Mouse (Mus musculus) erythroblast, embryonic 14.5 days (primary cell): ENCODE measurements around the gene Ccdc182. TPM values are rescaled to one million over a fixed set of nuclear protein-coding genes. Genes with fewer than 3 reads are reported as not detected.

Source experiments
- H3K27me3 ChIP-seq: 2 replicates; pipeline ENCODE4 v1.6.1; 2012; ENCODE audit warnings: inconsistent platforms; ENCODE audit not compliant: control insufficient read depth
- H3K36me3 ChIP-seq: 2 replicates; pipeline ENCODE4 v1.6.1; 2012; ENCODE audit warnings: mild to moderate bottlenecking, inconsistent platforms; ENCODE audit not compliant: control insufficient read depth
- H3K4me1 ChIP-seq: 2 replicates; pipeline ENCODE4 v1.6.1; 2012; ENCODE audit warnings: inconsistent platforms; ENCODE audit not compliant: control insufficient read depth
- H3K4me3 ChIP-seq: replicated peaks from 2 replicates; pipeline ENCODE3; 2012; ENCODE audit warnings: moderate library complexity, mild to moderate bottlenecking, inconsistent platforms
- H3K9me3 ChIP-seq: 2 replicates; pipeline ENCODE4 v1.6.1; 2012; ENCODE audit warnings: low read length, inconsistent platforms, mixed read lengths; ENCODE audit not compliant: control insufficient read depth
- GATA1 ChIP-seq: IDR thresholded peaks from 2 replicates; pipeline ENCODE4 v1.6.1; 2012; ENCODE audit warnings: low read length, inconsistent platforms, mixed read lengths
- TAL1 ChIP-seq: IDR thresholded peaks from 3 replicates; pipeline ENCODE4 v1.6.1; 2012; ENCODE audit warnings: low read length, inconsistent platforms, mixed read lengths
- polyA plus RNA-seq: library from polyadenylated mRNA; stranded (reverse); fragments of >175 nt; gene quantifications from 2 replicates; pipeline ENCODE4 v1.2.3, GENCODE M21; 2012

Gene Ccdc182
- polyA plus RNA-seq, 1 experiment, result not detected

DNA sequence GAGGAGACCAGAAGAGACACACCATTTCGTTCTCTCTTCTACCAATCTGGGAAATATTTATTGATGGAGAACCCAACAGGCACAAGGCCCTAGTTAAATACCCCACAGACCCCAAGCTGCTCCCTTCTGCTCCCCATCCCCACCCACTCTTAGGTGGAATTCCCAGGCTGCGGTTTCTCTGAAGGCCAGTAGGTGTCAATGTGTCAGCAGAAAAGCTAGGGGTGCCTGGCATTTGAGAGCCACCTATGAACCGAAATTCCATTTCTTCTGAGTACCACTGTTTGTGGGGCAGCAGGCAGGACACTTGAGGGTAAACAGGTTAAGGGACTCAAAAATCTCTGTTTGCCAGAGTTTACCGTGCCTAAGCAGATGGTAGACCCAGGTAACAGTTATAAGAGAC is 2.2 kb upstream of the Ccdc182 start:
- Histone ChIP-seq H3K27me3 (peaks cover 11% of the 10 kb centered on the region), H3K4me3 (no peak overlapping the region), H3K4me1 (no peaks in the 10 kb centered on the region), H3K36me3 (no peaks in the 10 kb centered on the region), H3K9me3 (no peaks in the 10 kb centered on the region)
- TF ChIP-seq GATA1, result no peak
- TF ChIP-seq TAL1, result no peak

DNA sequence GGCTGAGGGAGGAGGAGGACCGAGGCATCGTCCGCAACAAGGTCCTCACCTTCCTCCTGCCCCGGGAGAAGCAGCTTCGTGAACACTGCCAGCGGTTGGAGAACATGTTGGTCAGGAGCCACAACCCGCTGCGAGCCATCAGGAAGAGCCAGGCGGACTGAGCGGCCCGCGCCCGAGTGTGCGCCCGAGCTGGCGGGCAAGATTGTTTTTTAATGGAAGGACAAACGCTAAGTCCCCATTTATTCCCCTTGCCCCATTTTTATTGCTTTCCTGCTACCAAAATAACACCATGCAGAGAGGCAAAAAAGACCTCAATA is 494 bp downstream of the Ccdc182 start:
- Histone ChIP-seq H3K9me3 (no peaks in the 10 kb centered on the region), H3K4me1 (no peaks in the 10 kb centered on the region), H3K4me3 (no peak overlapping the region), H3K27me3 (peaks cover 11% of the 10 kb centered on the region), H3K36me3 (no peaks in the 10 kb centered on the region)
- TF ChIP-seq TAL1 (no peak), GATA1 (no peak)

DNA sequence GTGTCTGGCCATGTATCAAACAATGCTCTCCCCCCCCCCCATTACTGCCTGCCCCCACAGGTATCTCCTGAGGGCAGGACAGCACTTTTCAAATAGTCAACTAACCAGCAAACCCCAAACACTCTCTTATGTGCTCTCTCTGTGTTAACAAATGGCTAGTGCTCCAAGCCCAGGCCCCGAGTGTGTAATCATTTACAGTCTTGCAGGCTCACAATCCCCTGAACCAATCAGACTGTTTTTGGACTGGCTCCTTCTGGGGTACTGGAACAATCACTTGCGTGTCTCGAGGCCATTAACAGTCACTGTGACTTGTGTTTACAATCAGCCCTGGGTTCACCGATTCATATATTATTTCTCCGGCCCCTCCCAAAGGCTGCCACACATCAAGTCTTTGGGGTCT is 1.4 kb downstream of the Ccdc182 start:
- Histone ChIP-seq H3K9me3 (no peaks in the 10 kb centered on the region), H3K36me3 (no peaks in the 10 kb centered on the region), H3K27me3 (peaks cover 11% of the 10 kb centered on the region), H3K4me1 (no peaks in the 10 kb centered on the region), H3K4me3 (no peak overlapping the region)
- TF ChIP-seq GATA1 (no peak), TAL1 (no peak)

DNA sequence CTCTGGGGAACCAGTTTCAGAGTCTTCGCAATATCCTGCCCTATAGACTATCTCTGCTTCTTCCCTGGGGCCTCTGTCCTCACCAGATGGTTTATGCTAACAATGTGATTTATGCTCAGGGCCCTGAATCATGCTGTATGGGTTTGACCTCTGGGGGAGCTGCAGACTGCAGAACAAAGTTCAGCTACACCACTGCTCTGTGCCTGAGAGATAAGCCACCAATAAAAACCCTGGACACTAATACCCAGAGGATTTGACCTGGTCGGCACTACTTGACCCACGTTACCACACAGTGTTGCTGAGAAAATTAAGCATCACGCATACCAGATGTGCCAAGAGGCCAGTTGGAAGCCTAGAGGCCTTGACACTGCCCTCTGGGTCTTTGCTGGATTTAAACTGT is 3.7 kb downstream of the Ccdc182 start:
- Histone ChIP-seq H3K9me3 (no peaks in the 10 kb centered on the region), H3K4me1 (no peaks in the 10 kb centered on the region), H3K27me3 (peaks cover 11% of the 10 kb centered on the region), H3K4me3 (no peak overlapping the region), H3K36me3 (no peaks in the 10 kb centered on the region)
- TF ChIP-seq TAL1 (no peak), GATA1 (no peak)

DNA sequence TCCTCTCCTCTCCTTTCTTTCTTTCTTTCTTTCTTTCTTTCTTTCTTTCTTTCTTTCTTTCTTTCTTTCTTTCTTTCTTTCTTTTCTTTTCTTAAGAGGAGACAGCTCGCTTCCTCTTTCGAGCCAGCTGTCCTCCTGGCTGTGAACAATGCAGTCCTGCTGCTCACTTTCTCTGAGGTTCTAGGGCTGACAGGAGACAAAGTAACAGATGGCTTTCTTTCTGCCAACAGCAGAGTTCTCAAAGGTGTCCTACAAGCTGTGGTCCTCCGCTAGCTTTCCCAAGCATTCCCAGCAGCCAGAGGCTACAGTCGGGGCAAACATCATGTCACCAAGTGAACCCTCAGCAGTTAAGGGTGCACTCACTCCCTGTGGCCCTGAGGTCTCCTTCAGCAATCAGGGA is 5.5 kb downstream of the Ccdc182 start:
- Histone ChIP-seq H3K4me3 (no peak overlapping the region), H3K36me3 (no peaks in the 10 kb centered on the region), H3K9me3 (no peaks in the 10 kb centered on the region), H3K27me3 (peaks cover 2% of the 10 kb centered on the region), H3K4me1 (no peaks in the 10 kb centered on the region)
- TF ChIP-seq TAL1 (no peak), GATA1 (no peak)

DNA sequence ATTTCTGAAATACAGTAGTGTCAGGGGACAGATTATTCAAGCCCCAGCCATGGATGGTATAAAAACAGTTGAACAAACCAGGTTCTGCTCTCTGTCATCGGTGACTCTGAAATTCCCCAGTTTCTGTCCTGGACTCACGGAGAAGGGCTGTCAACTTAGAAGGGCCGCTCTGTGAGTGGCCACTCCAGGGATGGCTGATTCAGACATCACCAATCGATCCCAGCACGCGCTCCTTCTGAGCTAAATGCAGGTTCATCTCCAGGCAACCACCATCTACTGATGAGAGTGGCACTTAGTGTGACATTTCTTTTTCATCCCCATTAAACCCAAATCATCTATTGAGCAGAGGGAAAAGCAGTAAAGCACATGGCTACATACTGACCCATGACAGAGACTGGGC is 7.8 kb downstream of the Ccdc182 start:
- Histone ChIP-seq H3K4me3 (no peak overlapping the region), H3K27me3 (no peaks in the 10 kb centered on the region), H3K9me3 (no peaks in the 10 kb centered on the region), H3K36me3 (no peaks in the 10 kb centered on the region), H3K4me1 (no peaks in the 10 kb centered on the region)
- no peak for TF ChIP-seq GATA1
- TF ChIP-seq TAL1, result no peak

DNA sequence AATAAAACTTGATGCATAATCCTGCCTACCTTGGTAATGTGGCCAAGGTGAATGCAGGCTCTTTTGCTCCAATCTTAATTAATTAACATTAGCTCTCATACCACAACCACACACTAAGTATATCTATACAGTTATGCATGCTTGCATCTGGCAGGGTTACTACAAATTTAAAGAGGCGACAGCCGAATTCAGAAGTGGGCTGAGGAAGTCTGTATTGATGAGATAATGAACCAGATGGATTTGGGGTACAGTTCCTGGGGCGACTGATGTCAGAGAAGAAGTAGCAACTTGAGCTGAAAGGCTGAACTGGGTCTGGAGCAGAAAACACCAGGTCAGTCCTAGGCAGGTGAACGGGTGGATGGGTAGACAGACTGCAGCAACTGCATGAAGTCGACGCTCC is 11.9 kb downstream of the Ccdc182 start:
- H3K36me3 ChIP-seq, result no peaks in the 10 kb centered on the region
- H3K9me3 ChIP-seq, result no peaks in the 10 kb centered on the region
- TF ChIP-seq GATA1 (no peak), TAL1 (no peak)
- peaks cover 3% of the 10 kb centered on the region for H3K4me1 ChIP-seq
- H3K27me3 ChIP-seq, result no peaks in the 10 kb centered on the region
- no peak overlapping the region for H3K4me3 ChIP-seq

DNA sequence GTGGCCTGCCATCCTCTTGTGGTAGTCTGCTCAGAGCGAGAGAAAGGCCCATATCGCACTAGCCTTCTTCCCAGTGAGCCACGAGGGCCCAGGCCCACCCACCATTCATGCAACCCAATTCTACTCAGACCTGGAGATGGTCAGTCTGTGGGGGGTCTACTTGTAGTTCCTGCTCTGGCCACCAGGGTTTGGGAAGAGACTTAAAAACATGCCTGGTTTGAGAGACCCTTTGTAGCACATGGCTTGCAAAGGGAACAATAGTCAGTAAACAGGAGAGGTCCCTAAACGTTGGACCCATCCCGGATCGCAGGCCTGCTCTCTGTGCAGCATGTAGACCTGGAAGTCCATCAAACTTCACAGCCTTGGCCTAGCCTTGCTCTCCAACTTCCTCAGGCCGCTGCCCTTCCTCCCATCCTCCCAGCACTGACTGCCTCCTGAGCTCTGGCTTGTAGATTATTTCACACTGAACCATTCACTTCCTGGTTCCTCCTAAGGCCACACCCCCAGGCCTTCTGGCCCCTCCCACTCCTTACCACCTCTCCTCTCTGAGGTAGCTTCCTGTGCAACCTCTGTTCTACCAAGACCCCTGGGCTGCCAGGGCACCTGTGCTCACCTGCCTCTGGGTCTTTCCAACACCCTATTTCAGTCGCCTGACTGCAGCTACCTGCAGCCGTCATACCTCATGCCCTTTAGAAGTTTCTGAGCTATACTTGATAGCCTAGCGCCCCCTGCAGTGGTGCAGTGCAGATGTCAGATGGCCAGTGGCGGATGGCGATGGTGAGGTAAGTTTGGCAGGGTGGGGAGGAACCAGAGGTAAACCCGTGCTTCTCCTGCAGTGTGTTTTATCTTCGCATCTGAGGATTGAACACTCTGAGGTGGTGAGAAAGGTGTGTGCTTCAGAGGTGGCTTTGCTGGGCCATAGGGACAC is 14.0 kb downstream of the Ccdc182 start:
- Histone ChIP-seq H3K27me3 (no peaks in the 10 kb centered on the region), H3K4me1 (peaks cover 3% of the 10 kb centered on the region), H3K36me3 (no peaks in the 10 kb centered on the region), H3K9me3 (no peaks in the 10 kb centered on the region), H3K4me3 (no peak overlapping the region)
- TF ChIP-seq TAL1, result no peak
- no peak for TF ChIP-seq GATA1

DNA sequence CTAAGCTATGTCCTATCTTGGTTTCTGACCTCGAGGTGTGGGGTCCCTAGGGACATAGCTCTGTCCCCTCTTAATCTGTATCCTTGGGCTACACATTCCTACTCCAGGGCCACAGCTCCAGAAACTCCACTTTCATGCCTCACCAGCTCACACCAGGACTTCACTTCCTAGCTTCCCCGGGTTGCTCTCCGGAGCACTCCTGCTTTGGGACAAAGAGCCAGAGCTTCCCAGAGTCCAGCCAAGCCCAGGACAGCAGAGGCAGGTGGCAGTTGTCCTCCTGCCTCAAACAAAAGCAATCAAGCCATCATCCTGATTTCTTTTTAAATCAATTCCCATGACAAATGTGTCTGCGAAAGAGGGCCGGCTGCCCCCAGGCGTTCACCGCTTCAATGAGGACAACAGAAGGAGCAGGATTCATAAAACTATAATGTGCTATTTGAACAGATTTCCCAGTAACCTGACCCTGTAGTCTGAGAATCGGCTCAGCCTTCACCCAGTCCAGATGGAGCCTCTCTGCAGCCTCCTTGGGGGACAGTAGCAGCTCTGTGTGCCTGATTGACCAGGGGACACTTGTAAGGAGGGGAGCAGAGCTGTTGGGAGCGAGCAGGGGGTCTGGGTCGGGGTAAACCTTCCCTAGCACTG is 15.3 kb downstream of the Ccdc182 start:
- Histone ChIP-seq H3K4me1 (peaks cover 3% of the 10 kb centered on the region), H3K9me3 (no peaks in the 10 kb centered on the region), H3K36me3 (no peaks in the 10 kb centered on the region), H3K27me3 (no peaks in the 10 kb centered on the region; the same call in 1 of the 2 replicates), H3K4me3 (no peak overlapping the region)
- TF ChIP-seq GATA1 (no peak), TAL1 (no peak)
